Mouse (Mus musculus): Measurements from ENCODE around the gene Crtc3.

DNA sequence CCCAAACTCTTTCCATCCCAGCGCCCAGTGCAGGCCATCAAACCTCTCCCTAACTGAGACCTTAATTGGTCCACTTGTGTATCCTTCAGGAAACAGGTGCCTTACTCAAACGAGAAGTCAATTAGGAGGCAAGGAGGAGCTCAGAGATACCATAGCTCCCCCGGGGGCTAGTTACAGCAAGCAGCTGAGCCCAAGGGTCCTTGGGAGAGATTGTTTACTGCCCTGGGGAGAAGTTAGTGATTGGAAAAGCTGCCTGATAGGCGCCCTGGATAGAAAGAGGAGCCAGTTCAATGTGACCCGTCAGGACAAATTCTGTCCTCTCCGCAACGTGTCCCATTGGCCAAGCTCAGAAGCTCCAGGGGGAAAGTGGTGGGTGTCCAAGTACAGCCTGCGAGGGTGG is 11.0 kb upstream of the Crtc3 start:
- no peak for TF ChIP-seq CTCF (IDR thresholded peaks at IDR 0.05; ENCODE audit: low read depth)
- TF ChIP-seq EP300 (IDR thresholded peaks at IDR 0.05; ENCODE audit: low read depth): no peak

All from liver, postnatal 0 days (tissue).